In the genomic region with DNA sequence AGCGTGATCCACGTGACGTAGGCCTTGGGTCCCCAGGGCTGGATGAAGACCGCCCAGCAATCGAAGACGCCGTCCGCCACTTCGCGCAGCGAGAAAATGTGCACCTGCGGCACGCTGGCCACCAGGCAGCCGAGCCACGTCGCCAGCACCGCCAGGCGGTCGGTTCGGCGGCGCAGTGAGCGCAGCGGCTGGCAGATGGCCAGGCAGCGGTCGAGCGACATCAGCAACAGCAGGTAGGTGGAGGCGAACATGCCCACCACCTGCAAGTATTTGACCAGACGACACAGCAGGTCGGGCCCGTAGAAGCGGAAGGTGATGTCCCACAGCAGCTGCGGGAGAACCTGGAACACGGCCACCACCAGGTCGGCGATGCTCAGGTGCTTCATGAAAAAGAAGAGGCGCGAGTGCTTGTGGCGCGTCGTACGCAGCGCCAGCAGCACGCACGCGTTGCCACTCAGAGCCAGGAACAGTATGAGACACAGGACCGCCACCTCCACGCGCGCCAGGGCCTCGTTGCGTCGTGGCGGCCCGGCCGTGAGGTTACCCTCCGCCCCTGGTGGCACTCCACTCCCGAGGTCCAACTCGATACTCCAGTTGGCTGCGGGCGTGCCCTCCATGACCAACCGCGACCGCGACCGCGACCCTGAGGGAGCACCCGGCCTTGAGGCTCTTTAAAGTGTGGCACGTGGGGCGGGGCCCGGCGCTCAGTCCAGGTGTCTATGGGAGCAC, we compare ENCODE assay signal across 9 mouse cellular contexts. TPM values are rescaled to one million over a fixed set of nuclear protein-coding genes. Genes with fewer than 3 reads are reported as not detected.
DNase-seq lines count a peak whose midpoint lies in the region; ATAC-seq and TF ChIP-seq lines count a peak whose summit lies in the region.
"Had no signal": no experiment of that assay in that cellular context is flagged by ENCODE, and none has a peak within 500 bp of the region (broad histone marks: within the 10 kb centered on the region; RNA-seq: fewer than 3 reads in every experiment).

No protein-coding gene starts in this region.

- H3K27me3 ChIP-seq in E14TG2a.4 (ENCODE audit: insufficient read depth, low read length), result peaks cover 84% of the 10 kb centered on the region
- peaks cover 68% of the 10 kb centered on the region for H3K27me3 ChIP-seq in embryonic facial prominence, embryonic 13.5 days
- peaks cover 47% of the 10 kb centered on the region for H3K27me3 ChIP-seq in intestine, embryonic 14.5 days (replicated peaks; ENCODE audit: control insufficient read depth, insufficient read depth, low read length)
- H3K27me3 ChIP-seq in midbrain, embryonic 11.5 days (ENCODE audit: control insufficient read depth, insufficient read depth, low read length), result peaks cover 51% of the 10 kb centered on the region

- peak; percentile 17; the same call in 1 of the 2 replicates for ATAC-seq in embryonic facial prominence, embryonic 13.5 days (ENCODE audit: insufficient number of reproducible peaks, insufficient read depth, low FRiP score, low TSS enrichment, low read depth)
- peak; percentile 24; the same call in 1 of the 2 replicates for ATAC-seq in intestine, embryonic 14.5 days (replicated peaks; ENCODE audit: low FRiP score, low TSS enrichment, low read depth)
- ATAC-seq in midbrain, embryonic 11.5 days (ENCODE audit: low FRiP score), result peak; percentile 48

- intact Hi-C loops in gastrocnemius, adult 2 months (cut with DNase I), result no loop called here

- DNase-seq in gastrocnemius, adult 2 months, result no peak
- no peak for DNase-seq in gastrocnemius, adult 8-10 months (ENCODE audit: low spot score in 2 of 2)
- peak; percentile 64 for DNase-seq in intestine, embryonic 14.5 days (ENCODE audit: low spot score)
- DNase-seq in midbrain, embryonic 11.5 days (ENCODE audit: low spot score, missing footprints), result peak; percentile 92
- no peak for DNase-seq in frontal cortex, postnatal 14 days (ENCODE audit: low spot score in 2 of 2)
- no peak for DNase-seq in cerebellum, adult 9-11 months

- TF ChIP-seq CTCF in gastrocnemius, adult 2 months (IDR thresholded peaks at IDR 0.05), result peak; percentile 0; the same call in 1 of the 2 replicates
- TF ChIP-seq CTCF in E14TG2a.4 (conservative IDR thresholded peaks at IDR 0.05; ENCODE audit: low read length), result no peak

- peaks cover 12% of the 10 kb centered on the region for H3K4me1 ChIP-seq in E14TG2a.4 (replicated peaks; ENCODE audit: low read depth, low read length)
- H3K4me1 ChIP-seq in embryonic facial prominence, embryonic 13.5 days, result peaks cover 23% of the 10 kb centered on the region
- peaks cover 9% of the 10 kb centered on the region for H3K4me1 ChIP-seq in intestine, embryonic 14.5 days (replicated peaks; ENCODE audit: control insufficient read depth, insufficient read depth, low read length)
- H3K4me1 ChIP-seq in midbrain, embryonic 11.5 days (ENCODE audit: control insufficient read depth, insufficient read depth, low read length), result peaks cover 15% of the 10 kb centered on the region

- H3K36me3 ChIP-seq in E14TG2a.4 (ENCODE audit: insufficient read depth, low read length), result no peaks in the 10 kb centered on the region
- no peaks in the 10 kb centered on the region for H3K36me3 ChIP-seq in embryonic facial prominence, embryonic 13.5 days
- H3K36me3 ChIP-seq in intestine, embryonic 14.5 days (ENCODE audit: control insufficient read depth, insufficient read depth, low read length), result no peaks in the 10 kb centered on the region
- H3K36me3 ChIP-seq in midbrain, embryonic 11.5 days (ENCODE audit: control insufficient read depth, insufficient read depth, low read length), result no peaks in the 10 kb centered on the region

- H3K4me2 ChIP-seq in embryonic facial prominence, embryonic 13.5 days, result peak overlapping the region; percentile 82
- H3K4me2 ChIP-seq in intestine, embryonic 14.5 days (ENCODE audit: low read length), result peak overlapping the region; percentile 78
- H3K4me2 ChIP-seq in midbrain, embryonic 11.5 days, result peak overlapping the region; percentile 41

- no peak overlapping the region for H3K27ac ChIP-seq in gastrocnemius, adult 2 months
- no peak overlapping the region for H3K27ac ChIP-seq in embryonic facial prominence, embryonic 13.5 days
- H3K27ac ChIP-seq in intestine, embryonic 14.5 days (ENCODE audit: low read depth), result no peak overlapping the region
- H3K27ac ChIP-seq in midbrain, embryonic 11.5 days (ENCODE audit: low read depth, low read length), result no peak overlapping the region

- 5% methylated on average over 72 of the region's 72 CpGs for WGBS in embryonic facial prominence, embryonic 13.5 days
- WGBS in intestine, embryonic 14.5 days, result 8% methylated on average over 72 of the region's 72 CpGs
- 5% methylated on average over 72 of the region's 72 CpGs for WGBS in midbrain, embryonic 11.5 days

- H3K9me3 ChIP-seq in E14TG2a.4 (ENCODE audit: low read length), result peaks cover 3% of the 10 kb centered on the region; the same call in 1 of the 2 replicates
- no peaks in the 10 kb centered on the region for H3K9me3 ChIP-seq in embryonic facial prominence, embryonic 13.5 days
- no peaks in the 10 kb centered on the region for H3K9me3 ChIP-seq in intestine, embryonic 14.5 days (ENCODE audit: control insufficient read depth, low read length)
- no peaks in the 10 kb centered on the region for H3K9me3 ChIP-seq in midbrain, embryonic 11.5 days (ENCODE audit: control insufficient read depth, low read length)

- H3K9ac ChIP-seq in embryonic facial prominence, embryonic 13.5 days, result peak overlapping the region; percentile 46
- H3K9ac ChIP-seq in intestine, embryonic 14.5 days (ENCODE audit: low read length), result no peak overlapping the region
- H3K9ac ChIP-seq in midbrain, embryonic 11.5 days (ENCODE audit: low read length), result no peak overlapping the region

- peak overlapping the region; percentile 69 for H3K4me3 ChIP-seq in gastrocnemius, adult 2 months
- peak overlapping the region; percentile 67 for H3K4me3 ChIP-seq in E14TG2a.4 (replicated peaks; ENCODE audit: low read length)
- H3K4me3 ChIP-seq in embryonic facial prominence, embryonic 13.5 days, result peak overlapping the region; percentile 48
- H3K4me3 ChIP-seq in intestine, embryonic 14.5 days (ENCODE audit: low read depth, low read length), result peak overlapping the region; percentile 37
- peak overlapping the region; percentile 26 for H3K4me3 ChIP-seq in midbrain, embryonic 11.5 days (ENCODE audit: low read depth, low read length)

RNA-seq across cellular contexts. Expression of gene Oxtr, which starts 0.4 kb away (rescaled TPM):
- total RNA-seq in gastrocnemius, adult 2 months (2021), result under 1 TPM; 0.05 to 0.25 TPM
- total RNA-seq in gastrocnemius, adult 8-10 months (2022), result 1 to 10 TPM in 3 of 4 experiments, not detected in 1; 1.2 to 2.4 (median 2.4) TPM
- 0.80 and 0.91 TPM in 2 replicates for polyA plus RNA-seq in embryonic facial prominence, embryonic 13.5 days (2015; fragmentation: Nextera tagmentation; extraction: Ambion mirVana)
- polyA plus RNA-seq in intestine, embryonic 14.5 days (2014; fragmentation: Nextera tagmentation; extraction: Ambion mirVana), result 0.24 and 0.39 TPM in 2 replicates
- polyA plus RNA-seq in midbrain, embryonic 11.5 days (2014; fragmentation: Nextera tagmentation; extraction: Ambion mirVana), result 0.11 and 0.26 TPM in 2 replicates
- total RNA-seq: neutrophil, adult 5-6 weeks had no signal

RNA-seq across cellular contexts. Expression of gene Cav3, which starts 30.0 kb away (rescaled TPM):
- 10 to 100 TPM; 65.6 to 68.2 TPM for total RNA-seq in gastrocnemius, adult 2 months (2021)
- 10 to 100 TPM; 49.1 to 54.8 (median 53.1) TPM for total RNA-seq in gastrocnemius, adult 8-10 months (2022)
- 1.6 and 2.7 TPM in 2 replicates for polyA plus RNA-seq in embryonic facial prominence, embryonic 13.5 days (2015; fragmentation: Nextera tagmentation; extraction: Ambion mirVana)
- polyA plus RNA-seq in intestine, embryonic 14.5 days (2014; fragmentation: Nextera tagmentation; extraction: Ambion mirVana), result 0.47 and 0.51 TPM in 2 replicates
- polyA plus RNA-seq in midbrain, embryonic 11.5 days (2014; fragmentation: Nextera tagmentation; extraction: Ambion mirVana), result 0.11 TPM in 1 of 2 replicates, not detected in the other
- total RNA-seq: neutrophil, adult 5-6 weeks had no signal

Comparison
In these comparisons a context has a peak if more than half of its experiments do, and no peak if none do; other contexts are left out.
1. DNase-seq: peak in intestine, embryonic 14.5 days (single experiment) and midbrain, embryonic 11.5 days (single experiment); none in gastrocnemius, adult 2 months (single experiment), gastrocnemius, adult 8-10 months (0 of 2), frontal cortex, postnatal 14 days (0 of 2) and cerebellum, adult 9-11 months (single experiment).
2. Peak in every context shown above with its lines, with median percentiles within 50 percentile points of each other: H3K4me3 ChIP-seq, ATAC-seq and H3K4me2 ChIP-seq.